Mouse (Mus musculus) cerebral cortex, adult 2 months (tissue): ENCODE measurements around the gene Gm17409.

Experiments used
- WGBS: fragments of 180-500 bp; shearing (Covaris S2); methylation state at CpG from one replicate; pipeline ENCODE4 v1.1.7; 2018; 5-methylcytosine and 5-hydroxymethylcytosine counted together

Gene Gm17409

GRCm38 (mm10) chr2:58484284-58484965, 14.5 kb downstream of the Gm17409 start:
- 35% methylated on average over 7 of the region's 7 CpGs for WGBS

GRCm38 (mm10) chr2:58485152-58485551, 15.2 kb downstream of the Gm17409 start:
- WGBS = 28% methylated on average over 4 of the region's 4 CpGs

- WGBS = 75% methylated on average over 3 of the region's 3 CpGs
Observed at GRCm38 (mm10) chr2:58485683-58486082, 15.8 kb downstream of the Gm17409 start.

- WGBS = 78% methylated on average over 14 of the region's 14 CpGs
Observed at GRCm38 (mm10) chr2:58486441-58487278, 16.7 kb downstream of the Gm17409 start.

GRCm38 (mm10) chr2:58487279-58487560, 17.3 kb downstream of the Gm17409 start:
- WGBS = 60% methylated on average over 3 of the region's 3 CpGs

GRCm38 (mm10) chr2:58488404-58488803, 18.5 kb downstream of the Gm17409 start:
- WGBS = 78% methylated on average over 8 of the region's 8 CpGs

- 75% methylated on average over 9 of the region's 9 CpGs for WGBS
Observed at GRCm38 (mm10) chr2:58489275-58489674, 19.4 kb downstream of the Gm17409 start.

- WGBS = 65% methylated on average over 18 of the region's 18 CpGs
Observed at GRCm38 (mm10) chr2:58493685-58494635, 24.0 kb downstream of the Gm17409 start.

- 82% methylated on average over 3 of the region's 3 CpGs for WGBS
Observed at GRCm38 (mm10) chr2:58495271-58495670, 25.4 kb downstream of the Gm17409 start.

GRCm38 (mm10) chr2:58496647-58497410, 26.9 kb downstream of the Gm17409 start:
- WGBS = 71% methylated on average over 8 of the region's 8 CpGs

- WGBS = 76% methylated on average over 9 of the region's 9 CpGs
Observed at GRCm38 (mm10) chr2:58505306-58506090, 35.6 kb downstream of the Gm17409 start.

- WGBS = 50% methylated on average over 8 of the region's 8 CpGs
Observed at GRCm38 (mm10) chr2:58510192-58510591, 40.3 kb downstream of the Gm17409 start.

GRCm38 (mm10) chr2:58513212-58513611, 43.3 kb downstream of the Gm17409 start:
- 66% methylated on average over 3 of the region's 3 CpGs for WGBS

- 90% methylated on average over 11 of the region's 11 CpGs for WGBS
Observed at GRCm38 (mm10) chr2:58514489-58514888, 44.6 kb downstream of the Gm17409 start.

GRCm38 (mm10) chr2:58516000-58516399, 46.1 kb downstream of the Gm17409 start:
- WGBS = 41% methylated on average over 15 of the region's 15 CpGs

- WGBS = 56% methylated on average over 6 of the region's 6 CpGs
Observed at GRCm38 (mm10) chr2:58516920-58517319, 47.0 kb downstream of the Gm17409 start.

- 82% methylated on average over 1 of the region's 1 CpGs for WGBS
Observed at GRCm38 (mm10) chr2:58518517-58518916, 48.6 kb downstream of the Gm17409 start.
